Mouse (Mus musculus) midbrain, embryonic 15.5 days (tissue): ENCODE data around the gene Cbx8. TPM values are rescaled to one million over a fixed set of nuclear protein-coding genes. Genes with fewer than 3 reads are reported as not detected.

Source experiments
- ATAC-seq: fragments of 200-750 bp; cut with Nextera tagmentation; replicated peaks from 2 replicates; pipeline ENCODE4 v1.8.0; 2017; ENCODE audit warnings: moderate TSS enrichment
- H3K27ac ChIP-seq: fragments of 300-500 bp; sonication (generic); 2 replicates; pipeline ENCODE4 v1.5.1; 2015; ENCODE audit warnings: mild to moderate bottlenecking, inconsistent platforms
- H3K27me3 ChIP-seq: fragments of 300-500 bp; sonication (generic); replicated peaks from 2 replicates; pipeline ENCODE4 v1.6.1; 2015; ENCODE audit warnings: inconsistent platforms
- H3K36me3 ChIP-seq: fragments of 300-500 bp; sonication (generic); replicated peaks from 2 replicates; pipeline ENCODE4 v1.6.1; 2015; ENCODE audit warnings: inconsistent platforms
- H3K4me1 ChIP-seq: fragments of 300-500 bp; sonication (generic); 2 replicates; pipeline ENCODE4 v1.6.1; 2015; ENCODE audit warnings: inconsistent platforms
- H3K4me2 ChIP-seq: fragments of 300-500 bp; sonication (generic); 2 replicates; pipeline ENCODE4 v1.6.1; 2015; ENCODE audit warnings: inconsistent platforms, mild to moderate bottlenecking, moderate library complexity
- H3K4me3 ChIP-seq: fragments of 300-500 bp; sonication (generic); 2 replicates; pipeline ENCODE4 v1.5.1; 2015; ENCODE audit warnings: mild to moderate bottlenecking, inconsistent platforms
- H3K9ac ChIP-seq: fragments of 300-500 bp; sonication (generic); 2 replicates; pipeline ENCODE4 v1.6.1; 2015; ENCODE audit warnings: mild to moderate bottlenecking, inconsistent platforms
- H3K9me3 ChIP-seq: fragments of 300-500 bp; sonication (generic); 2 replicates; pipeline ENCODE4 v1.6.1; 2016; ENCODE audit warnings: inconsistent platforms
- WGBS: fragments of 180-500 bp; shearing (Covaris S2); methylation state at CpG from one replicate; pipeline ENCODE4 v1.1.7; 2015; ENCODE audit warnings: mixed read lengths; 5-methylcytosine and 5-hydroxymethylcytosine counted together
- polyA plus RNA-seq: library from polyadenylated mRNA; unstranded; fragments of >200 nt; fragmentation: Nextera tagmentation; extraction: Ambion mirVana; gene quantifications from 2 replicates; pipeline ENCODE4 v1.2.1, GENCODE M21; 2015

The Cbx8 gene
- polyA plus RNA-seq, 1 experiment from 2014 or later = 9.7 TPM

GRCm38 (mm10) chr11:119007461-119008456 lies 33.0 kb downstream of the Cbx8 start:
- WGBS = 21% methylated on average over 21 of the region's 21 CpGs
- H3K27ac ChIP-seq = no peak overlapping the region
- H3K9ac ChIP-seq = peak overlapping the region; percentile 26; the same call in 1 of the 2 replicates
- peak overlapping the region; percentile 32 for H3K4me3 ChIP-seq
- H3K36me3 ChIP-seq = no peaks in the 10 kb centered on the region
- H3K4me2 ChIP-seq = peak overlapping the region; percentile 45
- no peaks in the 10 kb centered on the region for H3K9me3 ChIP-seq
- H3K27me3 ChIP-seq = no peaks in the 10 kb centered on the region
- ATAC-seq = peak; percentile 70
- H3K4me1 ChIP-seq = no peaks in the 10 kb centered on the region

- Histone ChIP-seq H3K9ac (no peak overlapping the region), H3K27me3 (no peaks in the 10 kb centered on the region), H3K9me3 (no peaks in the 10 kb centered on the region), H3K4me3 (no peak overlapping the region), H3K4me2 (no peak overlapping the region), H3K4me1 (no peaks in the 10 kb centered on the region), H3K27ac (no peak overlapping the region), H3K36me3 (no peaks in the 10 kb centered on the region)
- ATAC-seq = no peak
- 68% methylated on average over 3 of the region's 3 CpGs for WGBS
These were observed 34.3 kb downstream of the Cbx8 start for GRCm38 (mm10) chr11:119006462-119006861.

- Histone ChIP-seq H3K4me2 (no peak overlapping the region), H3K4me1 (no peaks in the 10 kb centered on the region), H3K9ac (no peak overlapping the region), H3K27ac (no peak overlapping the region), H3K4me3 (no peak overlapping the region), H3K27me3 (no peaks in the 10 kb centered on the region), H3K36me3 (no peaks in the 10 kb centered on the region), H3K9me3 (no peaks in the 10 kb centered on the region)
- WGBS = 90% methylated on average over 10 of the region's 10 CpGs
- ATAC-seq = no peak
These were observed 35.1 kb downstream of the Cbx8 start for GRCm38 (mm10) chr11:119005547-119006275.

- Histone ChIP-seq H3K27ac (no peak overlapping the region), H3K9ac (no peak overlapping the region), H3K9me3 (no peaks in the 10 kb centered on the region), H3K36me3 (no peaks in the 10 kb centered on the region), H3K27me3 (no peaks in the 10 kb centered on the region), H3K4me3 (no peak overlapping the region), H3K4me2 (no peak overlapping the region), H3K4me1 (peaks cover 22% of the 10 kb centered on the region)
- ATAC-seq = no peak
- 83% methylated on average over 4 of the region's 4 CpGs for WGBS
These were observed 39.2 kb downstream of the Cbx8 start for GRCm38 (mm10) chr11:119001493-119002128.

GRCm38 (mm10) chr11:119000877-119001276 lies 39.9 kb downstream of the Cbx8 start:
- H3K9ac ChIP-seq = no peak overlapping the region
- no peak overlapping the region for H3K4me3 ChIP-seq
- no peaks in the 10 kb centered on the region for H3K27me3 ChIP-seq
- no peak overlapping the region for H3K4me2 ChIP-seq
- H3K9me3 ChIP-seq = no peaks in the 10 kb centered on the region
- H3K27ac ChIP-seq = no peak overlapping the region
- no peak for ATAC-seq
- WGBS = 63% methylated on average over 2 of the region's 2 CpGs
- H3K4me1 ChIP-seq = peaks cover 22% of the 10 kb centered on the region
- H3K36me3 ChIP-seq = no peaks in the 10 kb centered on the region

- peak overlapping the region; percentile 12; the same call in 1 of the 2 replicates for H3K4me3 ChIP-seq
- no peaks in the 10 kb centered on the region for H3K27me3 ChIP-seq
- WGBS = 2% methylated on average over 26 of the region's 26 CpGs
- H3K4me2 ChIP-seq = peak overlapping the region; percentile 58
- peak overlapping the region; percentile 16; the same call in 1 of the 2 replicates for H3K9ac ChIP-seq
- H3K27ac ChIP-seq = peak overlapping the region; percentile 84
- H3K9me3 ChIP-seq = no peaks in the 10 kb centered on the region
- peak; percentile 76 for ATAC-seq
- H3K4me1 ChIP-seq = peaks cover 22% of the 10 kb centered on the region
- H3K36me3 ChIP-seq = no peaks in the 10 kb centered on the region
These were observed 41.4 kb downstream of the Cbx8 start for GRCm38 (mm10) chr11:118999361-118999804.

- Histone ChIP-seq H3K36me3 (no peaks in the 10 kb centered on the region), H3K27me3 (no peaks in the 10 kb centered on the region), H3K4me2 (peak overlapping the region; percentile 58), H3K4me3 (peak overlapping the region; percentile 29), H3K27ac (peak overlapping the region; percentile 84), H3K9me3 (no peaks in the 10 kb centered on the region), H3K4me1 (peaks cover 22% of the 10 kb centered on the region), H3K9ac (0 out of 2 replicates have a peak overlapping the region, but pooled peaks have one; percentile 20)
- WGBS = 5% methylated on average over 30 of the region's 30 CpGs
- ATAC-seq = peak; percentile 81
These were observed 42.1 kb downstream of the Cbx8 start for GRCm38 (mm10) chr11:118998540-118999265.

- no peak for ATAC-seq
- H3K4me1 ChIP-seq = peaks cover 22% of the 10 kb centered on the region
- no peaks in the 10 kb centered on the region for H3K36me3 ChIP-seq
- H3K27me3 ChIP-seq = no peaks in the 10 kb centered on the region
- H3K4me3 ChIP-seq = no peak overlapping the region
- H3K9me3 ChIP-seq = no peaks in the 10 kb centered on the region
- 81% methylated on average over 3 of the region's 3 CpGs for WGBS
- H3K27ac ChIP-seq = no peak overlapping the region
- no peak overlapping the region for H3K4me2 ChIP-seq
- no peak overlapping the region for H3K9ac ChIP-seq
These were observed 43.6 kb downstream of the Cbx8 start for GRCm38 (mm10) chr11:118997182-118997581.

- no peaks in the 10 kb centered on the region for H3K9me3 ChIP-seq
- no peak overlapping the region for H3K27ac ChIP-seq
- no peaks in the 10 kb centered on the region for H3K36me3 ChIP-seq
- H3K4me2 ChIP-seq = no peak overlapping the region
- H3K4me1 ChIP-seq = peaks cover 22% of the 10 kb centered on the region
- no peak overlapping the region for H3K4me3 ChIP-seq
- no peak overlapping the region for H3K9ac ChIP-seq
- WGBS = 27% methylated on average over 4 of the region's 4 CpGs
- H3K27me3 ChIP-seq = no peaks in the 10 kb centered on the region
- no peak for ATAC-seq
These were observed 45.3 kb downstream of the Cbx8 start for GRCm38 (mm10) chr11:118995448-118995847.

GRCm38 (mm10) chr11:118992781-118993180 lies 48.0 kb downstream of the Cbx8 start:
- Histone ChIP-seq H3K9me3 (no peaks in the 10 kb centered on the region), H3K27ac (no peak overlapping the region), H3K9ac (no peak overlapping the region), H3K4me3 (no peak overlapping the region), H3K36me3 (no peaks in the 10 kb centered on the region), H3K4me2 (no peak overlapping the region), H3K4me1 (no peaks in the 10 kb centered on the region), H3K27me3 (no peaks in the 10 kb centered on the region)
- WGBS = 80% methylated on average over 3 of the region's 3 CpGs
- ATAC-seq = no peak

- no peak within 1 kb of the TSS for H3K27ac ChIP-seq
- H3K4me1 ChIP-seq = peaks cover 10% of the 10 kb centered on the region
- H3K9ac ChIP-seq = no peak within 1 kb of the TSS
- H3K4me3 ChIP-seq = no peak within 1 kb of the TSS
- no peaks in the 10 kb centered on the region for H3K9me3 ChIP-seq
- H3K36me3 ChIP-seq = no peaks in the 10 kb centered on the region
- no peak for ATAC-seq
- no peak within 1 kb of the TSS for H3K4me2 ChIP-seq
- H3K27me3 ChIP-seq = no peaks in the 10 kb centered on the region
- WGBS = 90% methylated on average over 10 of the region's 10 CpGs
These were observed 52.8 kb downstream of the Cbx8 start, which contains the start of gene Enpp7 for GRCm38 (mm10) chr11:118987999-118988398. Gene Enpp7 (plus strand): TSS chr11:118988188.
